In the genomic region with DNA sequence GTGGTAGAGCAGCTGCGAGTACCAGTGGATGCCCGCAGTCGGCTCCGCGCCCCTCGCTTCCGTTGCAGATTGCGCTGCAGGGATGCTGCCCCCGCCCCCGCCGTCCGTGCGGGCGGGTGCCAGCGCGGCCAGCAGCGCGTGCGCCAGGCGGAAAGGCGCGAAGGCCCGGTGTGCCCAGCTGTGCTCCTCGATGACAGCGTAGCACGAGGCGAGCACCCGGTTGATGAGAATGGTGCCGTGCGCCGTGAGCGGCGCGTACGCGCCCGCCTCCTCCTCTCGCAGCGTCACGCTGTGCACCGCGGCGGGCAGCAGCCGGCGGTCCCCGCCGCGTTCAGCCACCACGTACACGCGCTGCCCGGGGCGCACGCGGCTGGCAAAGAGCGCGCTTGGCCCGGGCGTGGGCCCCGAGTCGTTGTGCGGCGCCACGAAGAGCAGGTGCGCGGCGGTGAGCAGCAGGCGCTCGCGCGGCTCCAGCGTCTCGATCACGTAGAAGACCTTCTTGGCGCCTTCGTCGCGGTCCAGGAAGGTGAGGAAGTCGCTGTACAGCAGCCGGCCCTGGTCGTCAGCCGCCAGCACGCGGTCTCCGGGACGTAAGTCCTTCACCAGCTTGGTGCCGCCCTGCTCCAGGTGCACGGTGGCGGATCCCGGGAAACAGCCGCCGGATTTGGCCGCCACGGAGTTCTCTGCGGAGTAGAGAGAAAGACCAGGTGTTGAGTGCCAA, we compare ENCODE assay signal across 8 mouse cellular contexts. TPM values are rescaled to one million over a fixed set of nuclear protein-coding genes. Genes with fewer than 3 reads are reported as not detected.
DNase-seq lines count a peak whose midpoint lies in the region; ATAC-seq lines count a peak whose summit lies in the region.

No protein-coding gene starts in this region.

- no peak overlapping the region for H3K27ac ChIP-seq in heart, embryonic 14.5 days (replicated peaks in 1 of 2; ENCODE audit: control insufficient read depth in 1 of 2, insufficient read depth in 1 of 2, low read depth in 2 of 2, low read length in 2 of 2)
- no peak overlapping the region for H3K27ac ChIP-seq in neural tube, embryonic 11.5 days (ENCODE audit: low read depth, low read length)

- peaks cover 6 to 22% of the 10 kb centered on the region in 2 experiments; a peak in 2 of 4 replicates for H3K4me1 ChIP-seq in heart, embryonic 14.5 days (ENCODE audit: control insufficient read depth in 2 of 2, insufficient read depth in 2 of 2, low read length in 2 of 2)
- H3K4me1 ChIP-seq in neural tube, embryonic 11.5 days (ENCODE audit: control insufficient read depth, insufficient read depth, low read length), result peaks cover 20% of the 10 kb centered on the region

- intact Hi-C loops in heart, postnatal 14 days (cut with DNase I), result loop anchor here (10.0 kb wide), 1 partner anchor 877 kb away; no protein-coding TSS in a partner anchor

- H3K36me3 ChIP-seq in heart, embryonic 14.5 days (ENCODE audit: control insufficient read depth, insufficient read depth, low read length), result no peaks in the 10 kb centered on the region
- no peaks in the 10 kb centered on the region for H3K36me3 ChIP-seq in neural tube, embryonic 11.5 days (ENCODE audit: control insufficient read depth, insufficient read depth, low read length)

- H3K4me3 ChIP-seq in heart, embryonic 14.5 days (ENCODE audit: control insufficient read depth in 1 of 2, insufficient read depth in 1 of 2, low read depth in 1 of 2, low read length in 2 of 2), result peak overlapping the region; percentile 34 to 38
- H3K4me3 ChIP-seq in neural tube, embryonic 11.5 days (ENCODE audit: low read depth, low read length), result peak overlapping the region; percentile 30

- peaks cover 85% of the 10 kb centered on the region for H3K27me3 ChIP-seq in heart, embryonic 14.5 days (ENCODE audit: control insufficient read depth, insufficient read depth, low read length)
- H3K27me3 ChIP-seq in neural tube, embryonic 11.5 days (ENCODE audit: control insufficient read depth, insufficient read depth, low read length), result peaks cover 76% of the 10 kb centered on the region

- under 1% methylated on average over 88 of the region's 95 CpGs for WGBS in heart, embryonic 14.5 days
- WGBS in neural tube, embryonic 11.5 days, result under 1% methylated on average over 88 of the region's 95 CpGs

- H3K4me2 ChIP-seq in heart, embryonic 14.5 days (ENCODE audit: low read length), result peak overlapping the region; percentile 64
- peak overlapping the region; percentile 44 for H3K4me2 ChIP-seq in neural tube, embryonic 11.5 days (ENCODE audit: low read depth)

- ATAC-seq in heart, embryonic 14.5 days (ENCODE audit: insufficient number of reproducible peaks, insufficient read depth, low FRiP score, low read depth), result no peak
- ATAC-seq in neural tube, embryonic 11.5 days (ENCODE audit: insufficient read depth, low FRiP score, low TSS enrichment), result no peak
- ATAC-seq in CD4-positive, CD25-positive, alpha-beta regulatory T cell, adult 4 months, result no peak

- DNase-seq in heart, postnatal 14 days, result no peak
- DNase-seq in urinary bladder, postnatal 14 days (ENCODE audit: low spot score), result peak; percentile 13
- no peak for DNase-seq in urinary bladder, adult 18-20 months (ENCODE audit: low spot score in 2 of 2)
- DNase-seq in kidney, postnatal 4 days, result peak; percentile 14 to 30
- DNase-seq in neural tube, embryonic 11.5 days (ENCODE audit: low spot score), result peak; percentile 46
- DNase-seq in cerebellum, postnatal 36 days, result no peak

- no peak overlapping the region for H3K9ac ChIP-seq in heart, embryonic 14.5 days (ENCODE audit: low read length)
- H3K9ac ChIP-seq in neural tube, embryonic 11.5 days (ENCODE audit: low read length), result no peak overlapping the region

- H3K9me3 ChIP-seq in heart, embryonic 14.5 days (ENCODE audit: control insufficient read depth, low read length), result no peaks in the 10 kb centered on the region
- H3K9me3 ChIP-seq in neural tube, embryonic 11.5 days (ENCODE audit: control insufficient read depth, low read length), result no peaks in the 10 kb centered on the region

RNA-seq across cellular contexts. Expression of a gene that starts 9.0 kb away (rescaled TPM):
- not detected in 2 replicates for polyA plus RNA-seq in heart, embryonic 14.5 days (2014; fragmentation: Nextera tagmentation; extraction: Ambion mirVana)
- not detected for total RNA-seq in heart, postnatal 14 days (2021)
- polyA plus RNA-seq in neural tube, embryonic 11.5 days (2014; fragmentation: Nextera tagmentation; extraction: Ambion mirVana), result 1.9 and 2.5 TPM in 2 replicates
- polyA plus RNA-seq in CD4-positive, CD25-positive, alpha-beta regulatory T cell, adult 4 months (2017; shearing (Covaris generic)), result not detected

Comparison
In these comparisons a context has a peak if more than half of its experiments do, and no peak if none do; other contexts are left out.
1. DNase-seq: peak in urinary bladder, postnatal 14 days (single experiment), kidney, postnatal 4 days (2 of 2) and neural tube, embryonic 11.5 days (single experiment); none in heart, postnatal 14 days (0 of 2), urinary bladder, adult 18-20 months (0 of 2) and cerebellum, postnatal 36 days (0 of 2).